Mouse (Mus musculus): ENCODE data around the gene E2f8. TPM values are rescaled to one million over a fixed set of nuclear protein-coding genes. Genes with fewer than 3 reads are reported as not detected.

The E2f8 gene
- total and polyA plus RNA-seq, 2 experiments from 2014 or later, result 1.1 to 2.0 TPM

- no peak for DNase-seq
- Histone ChIP-seq H3K4me1 (ENCODE audit: insufficient read depth) (no peaks in the 10 kb centered on the region), H3K9ac (no peak overlapping the region), H3K4me2 (ENCODE audit: low read depth) (no peak overlapping the region), H3K27me3 (ENCODE audit: insufficient read depth, low read length) (no peaks in the 10 kb centered on the region), H3K36me3 (ENCODE audit: insufficient read depth) (no peaks in the 10 kb centered on the region), H3K4me3 (ENCODE audit: low read depth, low read length) (no peak overlapping the region), H3K9me3 (ENCODE audit: low read length) (no peaks in the 10 kb centered on the region), H3K27ac (ENCODE audit: low read depth, low read length) (no peak overlapping the region)
- 94% methylated on average over 6 of the region's 6 CpGs for WGBS
- TF ChIP-seq CTCF (IDR thresholded peaks at IDR 0.05; ENCODE audit: low read depth), result no peak
- ATAC-seq, result no peak
These were observed 11.3 kb downstream of the E2f8 start for GRCm38 (mm10) chr7:48870144-48870543.

- Histone ChIP-seq H3K4me2 (ENCODE audit: low read depth) (no peak overlapping the region), H3K9me3 (ENCODE audit: low read length) (no peaks in the 10 kb centered on the region), H3K4me1 (ENCODE audit: insufficient read depth) (no peaks in the 10 kb centered on the region), H3K27ac (ENCODE audit: low read depth, low read length) (no peak overlapping the region), H3K27me3 (ENCODE audit: insufficient read depth, low read length) (no peaks in the 10 kb centered on the region), H3K9ac (no peak overlapping the region), H3K4me3 (ENCODE audit: low read depth, low read length) (no peak overlapping the region), H3K36me3 (ENCODE audit: insufficient read depth) (no peaks in the 10 kb centered on the region)
- DNase-seq, result no peak
- no peak for TF ChIP-seq CTCF (IDR thresholded peaks at IDR 0.05; ENCODE audit: low read depth)
- 89% methylated on average over 18 of the region's 18 CpGs for WGBS
- no peak for ATAC-seq
These were observed 13.8 kb downstream of the E2f8 start for GRCm38 (mm10) chr7:48867576-48867975.

GRCm38 (mm10) chr7:48864671-48865458, 16.5 kb downstream of the E2f8 start:
- Histone ChIP-seq H3K36me3 (ENCODE audit: insufficient read depth) (no peaks in the 10 kb centered on the region), H3K27me3 (ENCODE audit: insufficient read depth, low read length) (no peaks in the 10 kb centered on the region), H3K27ac (ENCODE audit: low read depth, low read length) (no peak overlapping the region), H3K4me1 (ENCODE audit: insufficient read depth) (no peaks in the 10 kb centered on the region), H3K4me2 (ENCODE audit: low read depth) (no peak overlapping the region), H3K9ac (no peak overlapping the region), H3K4me3 (ENCODE audit: low read depth, low read length) (no peak overlapping the region), H3K9me3 (ENCODE audit: low read length) (no peaks in the 10 kb centered on the region)
- 91% methylated on average over 9 of the region's 9 CpGs for WGBS
- DNase-seq (no peak), ATAC-seq (no peak)
- no peak for TF ChIP-seq CTCF (IDR thresholded peaks at IDR 0.05; ENCODE audit: low read depth)

GRCm38 (mm10) chr7:48864199-48864598, 17.2 kb downstream of the E2f8 start:
- Histone ChIP-seq H3K4me2 (ENCODE audit: low read depth) (no peak overlapping the region), H3K27me3 (ENCODE audit: insufficient read depth, low read length) (no peaks in the 10 kb centered on the region), H3K9me3 (ENCODE audit: low read length) (no peaks in the 10 kb centered on the region), H3K4me3 (ENCODE audit: low read depth, low read length) (no peak overlapping the region), H3K36me3 (ENCODE audit: insufficient read depth) (no peaks in the 10 kb centered on the region), H3K27ac (ENCODE audit: low read depth, low read length) (no peak overlapping the region), H3K9ac (no peak overlapping the region), H3K4me1 (ENCODE audit: insufficient read depth) (no peaks in the 10 kb centered on the region)
- ATAC-seq (no peak), DNase-seq (no peak)
- no peak for TF ChIP-seq CTCF (IDR thresholded peaks at IDR 0.05; ENCODE audit: low read depth)

GRCm38 (mm10) chr7:48861796-48862195, 19.6 kb downstream of the E2f8 start:
- WGBS, result 95% methylated on average over 4 of the region's 4 CpGs
- Histone ChIP-seq H3K4me3 (ENCODE audit: low read depth, low read length) (no peak overlapping the region), H3K27me3 (ENCODE audit: insufficient read depth, low read length) (no peaks in the 10 kb centered on the region), H3K9ac (no peak overlapping the region), H3K4me2 (ENCODE audit: low read depth) (no peak overlapping the region), H3K4me1 (ENCODE audit: insufficient read depth) (no peaks in the 10 kb centered on the region), H3K27ac (ENCODE audit: low read depth, low read length) (no peak overlapping the region), H3K36me3 (ENCODE audit: insufficient read depth) (no peaks in the 10 kb centered on the region), H3K9me3 (ENCODE audit: low read length) (no peaks in the 10 kb centered on the region)
- ATAC-seq, result no peak
- DNase-seq, result no peak
- TF ChIP-seq CTCF (IDR thresholded peaks at IDR 0.05; ENCODE audit: low read depth), result no peak

GRCm38 (mm10) chr7:48860948-48861347, 20.4 kb downstream of the E2f8 start:
- H3K9ac ChIP-seq, result no peak overlapping the region
- 73% methylated on average over 1 of the region's 1 CpGs for WGBS

GRCm38 (mm10) chr7:48859362-48859761, 22.0 kb downstream of the E2f8 start:
- TF ChIP-seq CTCF (IDR thresholded peaks at IDR 0.05; ENCODE audit: low read depth), result no peak
- WGBS, result 90% methylated on average over 4 of the region's 4 CpGs
- H3K27ac ChIP-seq (ENCODE audit: low read depth, low read length), result no peak overlapping the region

More at GRCm38 (mm10) chr7:48860948-48861347, 20.4 kb downstream of the E2f8 start:
- H3K4me1 ChIP-seq (ENCODE audit: insufficient read depth), result no peaks in the 10 kb centered on the region
- no peaks in the 10 kb centered on the region for H3K9me3 ChIP-seq (ENCODE audit: low read length)
- no peak overlapping the region for H3K4me3 ChIP-seq (ENCODE audit: low read depth, low read length)
- DNase-seq (no peak), ATAC-seq (no peak)
- no peaks in the 10 kb centered on the region for H3K36me3 ChIP-seq (ENCODE audit: insufficient read depth)
- H3K4me2 ChIP-seq (ENCODE audit: low read depth), result no peak overlapping the region
- TF ChIP-seq CTCF (IDR thresholded peaks at IDR 0.05; ENCODE audit: low read depth), result no peak
- H3K27me3 ChIP-seq (ENCODE audit: insufficient read depth, low read length), result no peaks in the 10 kb centered on the region
- no peak overlapping the region for H3K27ac ChIP-seq (ENCODE audit: low read depth, low read length)

More at GRCm38 (mm10) chr7:48859362-48859761, 22.0 kb downstream of the E2f8 start:
- Histone ChIP-seq H3K4me3 (ENCODE audit: low read depth, low read length) (no peak overlapping the region), H3K4me2 (ENCODE audit: low read depth) (no peak overlapping the region), H3K9me3 (ENCODE audit: low read length) (no peaks in the 10 kb centered on the region), H3K9ac (no peak overlapping the region), H3K27me3 (ENCODE audit: insufficient read depth, low read length) (no peaks in the 10 kb centered on the region), H3K4me1 (ENCODE audit: insufficient read depth) (no peaks in the 10 kb centered on the region), H3K36me3 (ENCODE audit: insufficient read depth) (no peaks in the 10 kb centered on the region)
- no peak for ATAC-seq
- DNase-seq, result no peak
